Mouse (Mus musculus): ENCODE results near the gene Mrps2. TPM values are rescaled to one million over a fixed set of nuclear protein-coding genes. Genes with fewer than 3 reads are reported as not detected.
A peak's percentile ranks its signal among the peaks of the same experiment; 100 is the strongest.

Mrps2 gene
- polyA plus RNA-seq, 1 experiment from 2014 or later = 50.5 TPM

DNA sequence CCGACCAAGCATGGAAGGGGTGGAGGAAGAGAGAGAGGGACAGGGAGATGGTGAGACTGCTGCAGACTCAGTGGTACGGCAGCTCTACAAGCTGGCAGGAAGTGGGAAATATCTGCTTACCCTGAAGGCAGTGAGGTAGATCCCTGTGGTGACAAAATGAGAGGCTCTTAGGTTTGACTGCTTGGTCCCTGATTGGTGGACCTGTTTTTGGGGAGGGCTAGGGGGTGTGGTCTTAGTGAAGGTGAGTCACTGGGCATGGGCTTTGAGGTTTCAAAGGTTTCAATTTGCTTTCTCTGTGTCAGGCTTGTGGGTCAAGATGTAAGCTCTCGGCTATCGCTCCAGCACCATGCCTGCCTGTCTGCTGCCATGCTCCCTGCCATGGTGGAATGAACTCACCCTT lies 22.8 kb upstream of the Mrps2 start:
- WGBS = 75% methylated on average over 4 of the region's 4 CpGs

GRCm38 (mm10) chr2:28446181-28446514 lies 21.7 kb upstream of the Mrps2 start:
- peak overlapping the region; percentile 94 for H3K4me2 ChIP-seq (ENCODE audit: low read depth, low read length)
- WGBS = 8% methylated on average over 5 of the region's 5 CpGs
- peak overlapping the region; percentile 88 for H3K9ac ChIP-seq (ENCODE audit: low read depth, low read length)
- H3K9me3 ChIP-seq (ENCODE audit: control insufficient read depth, low read length) = no peaks in the 10 kb centered on the region
- H3K4me1 ChIP-seq (ENCODE audit: control insufficient read depth, insufficient read depth, low read length) = 0 out of 2 replicates have a peak, but pooled peaks cover 5% of the 10 kb centered on the region
- peak overlapping the region; percentile 77 for H3K4me3 ChIP-seq (ENCODE audit: low read depth, low read length)
- ATAC-seq (ENCODE audit: low read depth) (peak; percentile 34; the same call in 1 of the 2 replicates), DNase-seq (ENCODE audit: low spot score) (no peak)
- 0 out of 2 replicates have a peak, but pooled peaks cover 4% of the 10 kb centered on the region for H3K36me3 ChIP-seq (ENCODE audit: control insufficient read depth, insufficient read depth, low read length)
- H3K27ac ChIP-seq (replicated peaks; ENCODE audit: low read depth, low read length) = peak overlapping the region; percentile 77
- no peaks in the 10 kb centered on the region; the same call in 1 of the 2 replicates for H3K27me3 ChIP-seq (replicated peaks; ENCODE audit: control insufficient read depth, insufficient read depth, low read length)

More for the DNA sequence above, 22.8 kb upstream of the Mrps2 start:
- Histone ChIP-seq H3K9ac (ENCODE audit: low read depth, low read length) (no peak overlapping the region), H3K27me3 (replicated peaks; ENCODE audit: control insufficient read depth, insufficient read depth, low read length) (no peaks in the 10 kb centered on the region; the same call in 1 of the 2 replicates), H3K9me3 (ENCODE audit: control insufficient read depth, low read length) (no peaks in the 10 kb centered on the region), H3K4me3 (ENCODE audit: low read depth, low read length) (no peak overlapping the region), H3K27ac (replicated peaks; ENCODE audit: low read depth, low read length) (no peak overlapping the region), H3K4me1 (ENCODE audit: control insufficient read depth, insufficient read depth, low read length) (0 out of 2 replicates have a peak, but pooled peaks cover 5% of the 10 kb centered on the region), H3K4me2 (ENCODE audit: low read depth, low read length) (no peak overlapping the region), H3K36me3 (ENCODE audit: control insufficient read depth, insufficient read depth, low read length) (0 out of 2 replicates have a peak, but pooled peaks cover 4% of the 10 kb centered on the region)
- DNase-seq (ENCODE audit: low spot score) (no peak), ATAC-seq (ENCODE audit: low read depth) (no peak)

- Histone ChIP-seq H3K4me3 (ENCODE audit: low read depth, low read length) (peak within 1 kb of the TSS; percentile 77), H3K9me3 (ENCODE audit: control insufficient read depth, low read length) (no peaks in the 10 kb centered on the region), H3K36me3 (ENCODE audit: control insufficient read depth, insufficient read depth, low read length) (0 out of 2 replicates have a peak, but pooled peaks cover 4% of the 10 kb centered on the region), H3K27ac (replicated peaks; ENCODE audit: low read depth, low read length) (peak within 1 kb of the TSS; percentile 77), H3K4me2 (ENCODE audit: low read depth, low read length) (peak within 1 kb of the TSS; percentile 94), H3K27me3 (replicated peaks; ENCODE audit: control insufficient read depth, insufficient read depth, low read length) (no peaks in the 10 kb centered on the region; the same call in 1 of the 2 replicates), H3K4me1 (ENCODE audit: control insufficient read depth, insufficient read depth, low read length) (0 out of 2 replicates have a peak, but pooled peaks cover 5% of the 10 kb centered on the region), H3K9ac (ENCODE audit: low read depth, low read length) (peak within 1 kb of the TSS; percentile 88)
- WGBS = 0% methylated on average over 17 of the region's 118 CpGs
- ATAC-seq (ENCODE audit: low read depth) (peak; percentile 75), DNase-seq (ENCODE audit: low spot score) (peak; percentile 32)
These were observed 21.2 kb upstream of the Mrps2 start, which contains the start of gene Ppp1r26 for GRCm38 (mm10) chr2:28446515-28447314. Ppp1r26 (plus strand) TSS chr2:28446800.

GRCm38 (mm10) chr2:28447315-28447670 lies 20.6 kb upstream of the Mrps2 start:
- H3K27me3 ChIP-seq (replicated peaks; ENCODE audit: control insufficient read depth, insufficient read depth, low read length) = no peaks in the 10 kb centered on the region; the same call in 1 of the 2 replicates
- no peaks in the 10 kb centered on the region for H3K9me3 ChIP-seq (ENCODE audit: control insufficient read depth, low read length)
- peak; percentile 55 for ATAC-seq (ENCODE audit: low read depth)
- peak overlapping the region; percentile 77 for H3K27ac ChIP-seq (replicated peaks; ENCODE audit: low read depth, low read length)
- H3K36me3 ChIP-seq (ENCODE audit: control insufficient read depth, insufficient read depth, low read length) = 0 out of 2 replicates have a peak, but pooled peaks cover 4% of the 10 kb centered on the region
- peak; percentile 8 for DNase-seq (ENCODE audit: low spot score)
- 0 out of 2 replicates have a peak, but pooled peaks cover 5% of the 10 kb centered on the region for H3K4me1 ChIP-seq (ENCODE audit: control insufficient read depth, insufficient read depth, low read length)
- WGBS = 8% methylated on average over 8 of the region's 11 CpGs
- peak overlapping the region; percentile 88 for H3K9ac ChIP-seq (ENCODE audit: low read depth, low read length)
- H3K4me2 ChIP-seq (ENCODE audit: low read depth, low read length) = peak overlapping the region; percentile 94
- H3K4me3 ChIP-seq (ENCODE audit: low read depth, low read length) = peak overlapping the region; percentile 77

DNA sequence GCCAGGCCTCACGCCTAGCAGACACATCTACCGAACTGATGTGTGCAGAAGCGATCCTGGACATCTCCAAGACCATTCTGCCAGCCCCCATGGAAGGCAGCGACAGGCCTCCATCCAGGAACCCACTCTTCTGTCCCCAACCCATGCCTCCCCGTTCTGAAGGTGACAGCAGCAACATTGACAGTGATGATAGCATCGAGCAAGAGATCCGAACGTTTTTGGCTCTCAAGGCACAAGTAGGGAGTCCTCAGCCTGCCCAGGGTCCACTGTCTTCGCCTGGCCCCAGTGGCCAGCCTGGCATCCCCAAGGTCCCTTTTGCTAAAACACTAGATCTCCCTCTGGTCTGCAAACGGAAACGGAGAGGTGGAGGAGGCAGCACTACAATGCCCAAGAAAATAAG lies 16.2 kb upstream of the Mrps2 start:
- H3K36me3 ChIP-seq (ENCODE audit: control insufficient read depth, insufficient read depth, low read length) = peaks cover 12% of the 10 kb centered on the region; the same call in 1 of the 2 replicates
- no peak overlapping the region for H3K4me2 ChIP-seq (ENCODE audit: low read depth, low read length)
- ATAC-seq (ENCODE audit: low read depth) (no peak), DNase-seq (ENCODE audit: low spot score) (no peak)
- H3K4me1 ChIP-seq (ENCODE audit: control insufficient read depth, insufficient read depth, low read length) = no peaks in the 10 kb centered on the region
- no peaks in the 10 kb centered on the region for H3K9me3 ChIP-seq (ENCODE audit: control insufficient read depth, low read length)
- no peak overlapping the region for H3K9ac ChIP-seq (ENCODE audit: low read depth, low read length)
- 91% methylated on average over 11 of the region's 11 CpGs for WGBS
- no peak overlapping the region for H3K27ac ChIP-seq (replicated peaks; ENCODE audit: low read depth, low read length)
- H3K27me3 ChIP-seq (replicated peaks; ENCODE audit: control insufficient read depth, insufficient read depth, low read length) = no peaks in the 10 kb centered on the region
- no peak overlapping the region for H3K4me3 ChIP-seq (ENCODE audit: low read depth, low read length)

DNA sequence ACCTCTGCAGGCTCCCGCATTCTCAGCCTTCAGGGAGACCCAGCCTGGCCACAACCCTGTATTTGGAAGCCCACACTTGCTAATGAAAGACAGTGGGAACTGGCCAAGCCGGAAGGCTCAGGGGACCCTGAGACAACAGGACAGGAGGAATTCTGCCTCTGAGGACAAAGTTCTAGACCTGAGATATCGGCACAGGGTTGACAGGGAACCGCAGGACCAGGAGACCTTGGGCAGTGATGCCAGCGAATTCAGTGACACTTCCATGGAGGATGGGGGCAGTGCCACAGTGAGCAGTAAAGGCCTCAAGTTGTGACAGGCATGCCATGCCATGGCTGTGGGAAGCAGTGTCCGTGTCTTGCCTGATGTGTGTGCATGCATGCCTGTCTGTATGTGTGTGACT lies 14.3 kb upstream of the Mrps2 start:
- DNase-seq (ENCODE audit: low spot score) (no peak), ATAC-seq (ENCODE audit: low read depth) (no peak)
- H3K9ac ChIP-seq (ENCODE audit: low read depth, low read length) = no peak overlapping the region
- WGBS = 87% methylated on average over 6 of the region's 6 CpGs
- no peak overlapping the region for H3K4me2 ChIP-seq (ENCODE audit: low read depth, low read length)
- H3K9me3 ChIP-seq (ENCODE audit: control insufficient read depth, low read length) = no peaks in the 10 kb centered on the region
- H3K4me3 ChIP-seq (ENCODE audit: low read depth, low read length) = no peak overlapping the region
- no peaks in the 10 kb centered on the region for H3K27me3 ChIP-seq (replicated peaks; ENCODE audit: control insufficient read depth, insufficient read depth, low read length)
- H3K27ac ChIP-seq (replicated peaks; ENCODE audit: low read depth, low read length) = no peak overlapping the region
- H3K36me3 ChIP-seq (ENCODE audit: control insufficient read depth, insufficient read depth, low read length) = peaks cover 12% of the 10 kb centered on the region; the same call in 1 of the 2 replicates
- H3K4me1 ChIP-seq (ENCODE audit: control insufficient read depth, insufficient read depth, low read length) = no peaks in the 10 kb centered on the region

DNA sequence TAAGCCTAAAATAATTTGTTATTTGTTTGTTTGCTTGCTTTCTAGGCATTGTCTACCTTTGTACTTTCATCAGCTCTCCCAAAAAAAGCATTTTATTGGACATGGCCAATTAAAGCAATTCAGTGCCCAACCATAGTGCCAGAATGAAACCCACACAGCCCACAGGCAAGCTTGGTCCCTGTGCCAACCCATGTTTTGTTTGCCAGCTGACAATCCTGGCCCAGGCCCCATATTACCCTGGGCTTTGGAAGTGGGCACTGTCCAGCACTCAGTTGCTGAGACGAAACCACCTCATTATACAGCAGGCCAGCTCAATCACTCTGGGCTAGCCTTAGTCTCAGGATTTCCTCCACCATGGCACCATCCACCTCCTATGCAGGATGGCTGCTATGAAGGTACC lies 11.2 kb upstream of the Mrps2 start:
- no peaks in the 10 kb centered on the region for H3K4me1 ChIP-seq (ENCODE audit: control insufficient read depth, insufficient read depth, low read length)
- H3K27me3 ChIP-seq (replicated peaks; ENCODE audit: control insufficient read depth, insufficient read depth, low read length) = no peaks in the 10 kb centered on the region
- no peaks in the 10 kb centered on the region for H3K9me3 ChIP-seq (ENCODE audit: control insufficient read depth, low read length)
- ATAC-seq (ENCODE audit: low read depth) (no peak), DNase-seq (ENCODE audit: low spot score) (no peak)
- no peak overlapping the region for H3K27ac ChIP-seq (replicated peaks; ENCODE audit: low read depth, low read length)
- H3K4me3 ChIP-seq (ENCODE audit: low read depth, low read length) = no peak overlapping the region
- no peak overlapping the region for H3K9ac ChIP-seq (ENCODE audit: low read depth, low read length)
- whole genome bisulfite sequencing = 65% methylated on average over 1 of the region's 1 CpGs
- H3K4me2 ChIP-seq (ENCODE audit: low read depth, low read length) = no peak overlapping the region
- H3K36me3 ChIP-seq (ENCODE audit: control insufficient read depth, insufficient read depth, low read length) = peaks cover 8% of the 10 kb centered on the region; the same call in 1 of the 2 replicates

DNA sequence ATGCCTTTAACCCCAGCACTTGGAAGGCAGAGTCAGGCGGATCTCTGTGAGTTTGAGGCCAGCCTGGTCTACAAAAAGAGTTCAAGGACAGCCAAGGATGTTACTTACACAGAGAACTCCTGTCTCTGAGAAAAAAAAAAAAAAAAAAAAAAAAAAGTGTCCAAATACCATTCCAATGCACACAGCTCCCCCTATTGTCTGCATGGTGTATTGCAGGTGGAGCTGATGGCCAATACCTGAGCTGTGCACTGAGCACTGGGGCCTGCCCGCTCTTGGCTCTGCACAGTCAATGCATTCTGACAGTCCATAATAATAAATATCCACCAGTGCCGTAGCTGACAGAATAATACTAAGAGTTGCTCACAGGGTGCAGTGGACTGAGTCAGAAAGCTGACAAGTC lies 3.9 kb upstream of the Mrps2 start:
- no peak overlapping the region for H3K9ac ChIP-seq (ENCODE audit: low read depth, low read length)
- H3K9me3 ChIP-seq (ENCODE audit: control insufficient read depth, low read length) = no peaks in the 10 kb centered on the region
- H3K36me3 ChIP-seq (ENCODE audit: control insufficient read depth, insufficient read depth, low read length) = no peaks in the 10 kb centered on the region
- H3K27me3 ChIP-seq (replicated peaks; ENCODE audit: control insufficient read depth, insufficient read depth, low read length) = no peaks in the 10 kb centered on the region
- WGBS = 36% methylated on average over 3 of the region's 3 CpGs
- ATAC-seq (ENCODE audit: low read depth) (no peak), DNase-seq (ENCODE audit: low spot score) (no peak)
- no peak overlapping the region for H3K27ac ChIP-seq (replicated peaks; ENCODE audit: low read depth, low read length)
- H3K4me3 ChIP-seq (ENCODE audit: low read depth, low read length) = no peak overlapping the region
- no peak overlapping the region for H3K4me2 ChIP-seq (ENCODE audit: low read depth, low read length)
- H3K4me1 ChIP-seq (ENCODE audit: control insufficient read depth, insufficient read depth, low read length) = peaks cover 6% of the 10 kb centered on the region

Measured in embryonic facial prominence, embryonic 14.5 days (tissue).